Mouse (Mus musculus) heart, postnatal 10 days (tissue): ENCODE results near the gene Plod2. TPM values are rescaled to one million over a fixed set of nuclear protein-coding genes. Genes with fewer than 3 reads are reported as not detected.
A peak's percentile ranks its signal among the peaks of the same experiment; 100 is the strongest.

Source experiments
- DNase-seq, 2 experiments: peaks; one replicate each; pipeline ENCODE4 v3.0.0; 2021
- intact Hi-C: fragments of 180-260 bp; cut with DNase I; formaldehyde crosslinking; loops from one replicate; pipeline ENCODE4 v1.15.1; 2025
- total RNA-seq, 2 experiments: library from RNA; stranded (reverse); gene quantifications; 2 replicates each; pipeline ENCODE4 v1.2.3; 2021

The Plod2 gene
- total RNA-seq, 2 experiments from 2014 or later, result 22.8 to 23.9 TPM

GRCm38 (mm10) chr9:92596916-92597547 lies 55.0 kb downstream of the Plod2 start:
- intact Hi-C loops, result no loop called here
- no peak for DNase-seq

- intact Hi-C loops, result no loop called here
- DNase-seq, result no peak
These were observed 55.8 kb downstream of the Plod2 start for GRCm38 (mm10) chr9:92597776-92598175.

GRCm38 (mm10) chr9:92599940-92600538 lies 58.0 kb downstream of the Plod2 start:
- DNase-seq, result no peak
- intact Hi-C loops, result no loop called here

GRCm38 (mm10) chr9:92601551-92601950 lies 59.5 kb downstream of the Plod2 start:
- intact Hi-C loops, result no loop called here
- no peak for DNase-seq

GRCm38 (mm10) chr9:92603541-92603940 lies 61.5 kb downstream of the Plod2 start:
- intact Hi-C loops, result no loop called here
- no peak for DNase-seq

GRCm38 (mm10) chr9:92610628-92611267 lies 68.7 kb downstream of the Plod2 start:
- peak; percentile 48 to 77 for DNase-seq
- intact Hi-C loops, result loop anchor here (1.0 to 5.0 kb wide), 5 partner anchors 66 to 463 kb away; no protein-coding TSS in a partner anchor

- intact Hi-C loops, result loop anchor here (5.0 kb wide), 3 partner anchors 265 to 465 kb away; no protein-coding TSS in a partner anchor
- DNase-seq, result peak; percentile 24 to 30
These were observed 70.6 kb downstream of the Plod2 start for GRCm38 (mm10) chr9:92612641-92613040.

GRCm38 (mm10) chr9:92613206-92613605 lies 71.2 kb downstream of the Plod2 start:
- intact Hi-C loops, result loop anchor here (5.0 kb wide), 3 partner anchors 264 to 466 kb away; no protein-coding TSS in a partner anchor
- peak in 1 of 2 experiments; percentile 10 for DNase-seq

- no peak for DNase-seq
- intact Hi-C loops, result no loop called here
These were observed 74.4 kb downstream of the Plod2 start for GRCm38 (mm10) chr9:92616418-92616817.

- intact Hi-C loops, result no loop called here
- no peak for DNase-seq
These were observed 75.4 kb downstream of the Plod2 start for GRCm38 (mm10) chr9:92617376-92617775.

- no peak for DNase-seq
These were observed 78.1 kb downstream of the Plod2 start for GRCm38 (mm10) chr9:92620088-92620487.

GRCm38 (mm10) chr9:92621246-92621645 lies 79.2 kb downstream of the Plod2 start:
- DNase-seq, result no peak
- intact Hi-C loops, result no loop called here

More at GRCm38 (mm10) chr9:92620088-92620487, 78.1 kb downstream of the Plod2 start:
- intact Hi-C loops, result no loop called here

- DNase-seq, result peak in 1 of 2 experiments; percentile 23
- intact Hi-C loops, result no loop called here
These were observed 79.9 kb downstream of the Plod2 start for GRCm38 (mm10) chr9:92621878-92622282.

GRCm38 (mm10) chr9:92634792-92635191 lies 92.8 kb downstream of the Plod2 start:
- no peak for DNase-seq
- intact Hi-C loops, result no loop called here

GRCm38 (mm10) chr9:92639200-92639897 lies 97.3 kb downstream of the Plod2 start:
- intact Hi-C loops, result no loop called here

GRCm38 (mm10) chr9:92641717-92642116 lies 99.7 kb downstream of the Plod2 start:
- no peak for DNase-seq
- intact Hi-C loops, result no loop called here

More at GRCm38 (mm10) chr9:92639200-92639897, 97.3 kb downstream of the Plod2 start:
- DNase-seq, result peak; percentile 28 to 36

Other genes starting within 250 kb of the Plod2 start
- not detected for gene 1700057G04Rik, start 232.8 kb upstream of the Plod2 start, total RNA-seq
- gene Plscr4, start 84.8 kb upstream of the Plod2 start, total RNA-seq, result 10 to 100 TPM; 13.8 to 15.9 TPM